Mouse (Mus musculus) olfactory bulb, adult 2 months (tissue): ENCODE measurements around the gene Sept4.

ENCODE experiments used
- CTCF ChIP-seq: fragments of 200-500 bp; IDR thresholded peaks from 2 replicates; pipeline ENCODE4 v1.5.1; 2012; ENCODE audit warnings: low read depth, mild to moderate bottlenecking, low read length, moderate library complexity; ENCODE audit not compliant: insufficient read depth
- POLR2A ChIP-seq: fragments of 200-500 bp; IDR thresholded peaks from 2 replicates; pipeline ENCODE4 v1.6.1; 2012; ENCODE audit warnings: mild to moderate bottlenecking, low read depth, low read length, moderate library complexity; ENCODE audit not compliant: insufficient read depth

GRCm38 (mm10) chr11:87577601-87578248, 9.0 kb downstream of the Sept4 start:
- TF ChIP-seq CTCF (no peak), POLR2A (no peak)
